Mouse (Mus musculus): ENCODE results near the gene Slc9a7.

DNA sequence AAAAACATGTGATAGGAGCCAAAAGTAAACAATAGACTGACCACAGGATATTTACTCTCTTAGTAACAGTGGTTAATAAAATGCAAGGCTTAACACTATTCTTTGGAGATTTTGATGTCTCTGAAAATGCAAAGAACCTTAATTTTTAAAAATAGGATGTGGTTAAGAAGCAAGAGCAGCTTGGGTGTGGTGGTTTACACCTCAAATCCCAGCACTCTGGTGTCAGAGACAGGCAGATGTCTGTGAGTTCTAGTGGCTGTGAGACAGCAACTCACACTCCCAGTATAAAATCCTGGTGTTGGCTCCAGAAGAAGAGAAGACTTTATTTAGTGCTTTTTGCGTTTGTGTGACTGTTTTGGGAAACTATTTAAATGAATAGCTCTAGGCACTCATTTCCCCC, 19.6 kb downstream of the Slc9a7 start:
- TF ChIP-seq CTCF (IDR thresholded peaks at IDR 0.05; ENCODE audit: borderline replicate concordance, insufficient read depth, low read length) (no peak), POLR2A (IDR thresholded peaks at IDR 0.05; ENCODE audit: low read depth, low read length) (no peak)

Data from embryonic fibroblast, embryonic 13.5 days (primary cell).